Mouse (Mus musculus) cerebellum, adult (tissue): Measurements from ENCODE around the gene Cdkn1b.

ENCODE experiments used
- ATAC-seq: cut with Nextera tagmentation; 2 replicates; pipeline ENCODE4 v1.9.2; 2017; ENCODE audit warnings: mild to moderate bottlenecking, moderate library complexity, mixed read lengths; ENCODE audit not compliant: insufficient number of reproducible peaks, low FRiP score, low TSS enrichment

Gene Cdkn1b

DNA sequence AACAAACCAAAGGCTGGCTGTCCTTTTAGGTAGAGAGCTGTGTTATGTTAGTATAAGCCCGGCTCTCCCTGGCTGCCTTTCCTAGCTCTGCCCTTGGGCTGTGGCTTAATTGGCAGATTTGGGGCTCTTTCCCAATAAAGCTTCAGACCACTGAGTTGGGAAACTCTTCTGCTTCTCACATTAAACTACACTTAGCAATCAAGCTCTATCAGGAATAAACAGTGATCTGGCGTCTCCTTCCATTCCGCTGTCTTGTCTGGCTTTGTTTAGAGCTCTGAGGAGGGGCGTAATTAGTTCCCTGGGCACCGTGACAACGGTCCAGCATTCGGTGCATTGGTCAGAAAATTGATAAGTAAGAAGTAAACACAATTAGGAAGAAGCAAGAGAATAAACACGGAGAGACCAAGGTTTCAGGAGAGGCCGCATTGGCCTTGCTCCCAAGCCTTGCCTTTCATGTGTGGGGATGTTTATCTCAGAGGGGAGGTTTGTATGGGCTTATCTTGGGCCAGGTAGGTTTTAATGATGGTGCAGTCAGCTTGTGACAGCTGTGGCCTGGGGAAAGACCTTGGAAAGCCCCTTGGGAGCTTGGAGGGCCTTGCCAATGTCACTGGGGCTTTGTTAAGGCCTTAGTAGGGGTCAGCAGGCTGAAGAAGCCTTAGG, 41.8 kb downstream of the Cdkn1b start:
- no peak for ATAC-seq

DNA sequence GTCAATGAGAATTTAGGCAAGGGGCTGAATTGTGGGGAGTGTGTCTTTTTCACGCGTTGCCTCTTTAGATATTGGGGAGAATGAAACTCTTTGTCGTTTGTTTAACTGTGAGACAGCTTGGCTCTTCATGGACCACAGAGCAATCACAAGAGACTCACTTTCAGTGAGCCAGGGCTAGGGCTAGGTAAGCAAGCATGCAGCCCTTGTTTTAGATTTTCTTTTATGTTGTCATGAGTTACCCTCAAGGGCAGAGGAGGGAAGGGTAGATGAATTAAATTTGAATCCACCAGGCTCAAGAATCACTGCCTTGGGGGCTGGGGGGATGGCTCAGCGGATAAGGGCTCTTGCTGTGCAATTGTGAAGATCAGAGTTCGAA, 42.3 kb downstream of the Cdkn1b start:
- no peak for ATAC-seq

GRCm38 (mm10) chr6:134963910-134964309, 43.7 kb downstream of the Cdkn1b start:
- no peak for ATAC-seq

DNA sequence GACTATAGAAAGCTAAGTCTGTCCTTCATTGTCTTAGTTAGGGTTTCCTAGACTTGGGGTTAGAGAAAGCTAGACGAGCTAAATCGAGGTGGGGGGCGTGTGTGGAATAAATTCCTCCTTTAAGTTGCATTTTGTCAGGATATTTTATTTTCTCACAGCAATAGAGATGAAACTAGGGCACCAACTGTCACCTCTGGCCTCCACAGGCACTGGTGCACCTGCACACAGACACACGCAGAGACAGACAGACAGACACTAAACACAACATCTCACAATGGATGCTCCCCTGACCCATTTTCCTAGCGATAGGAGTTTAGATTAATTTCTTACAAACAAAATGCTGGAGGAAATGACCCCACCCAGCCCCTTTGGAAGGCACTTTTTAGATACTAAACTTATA, 46.5 kb downstream of the Cdkn1b start:
- no peak for ATAC-seq

DNA sequence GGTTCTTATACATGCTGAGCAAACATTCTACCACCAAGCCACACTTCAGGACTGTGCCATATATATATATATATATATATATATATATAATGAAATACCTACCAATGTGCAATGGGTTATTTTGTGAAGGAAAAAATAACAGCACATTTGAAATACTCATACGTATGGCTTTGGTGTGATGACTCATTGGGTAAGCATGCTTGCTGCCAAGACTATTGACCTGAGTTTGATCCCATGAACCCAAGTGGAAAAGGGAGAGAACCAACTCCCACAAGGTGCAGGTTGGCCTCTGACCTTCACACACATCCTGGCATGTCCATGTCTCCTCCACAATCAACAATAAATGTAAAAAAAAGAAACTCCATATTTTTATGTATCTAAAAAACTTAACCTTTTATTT, 48.1 kb downstream of the Cdkn1b start:
- no peak for ATAC-seq

- ATAC-seq = no peak
These were observed 49.3 kb downstream of the Cdkn1b start for GRCm38 (mm10) chr6:134969498-134969897.

- no peak for ATAC-seq
These were observed 51.9 kb downstream of the Cdkn1b start for GRCm38 (mm10) chr6:134972096-134972495.
